Mouse (Mus musculus) forebrain, embryonic 15.5 days (tissue): ENCODE measurements around the gene Prss12. TPM values are rescaled to one million over a fixed set of nuclear protein-coding genes. Genes with fewer than 3 reads are reported as not detected.

Experiments
- polyA plus RNA-seq: library from polyadenylated mRNA; unstranded; fragments of >200 nt; fragmentation: Nextera tagmentation; extraction: Ambion mirVana; gene quantifications from 2 replicates; pipeline ENCODE4 v1.2.1, GENCODE M21; 2015

The Prss12 gene
- polyA plus RNA-seq, 1 experiment from 2014 or later: 5.4 TPM

Other genes starting within 250 kb of the Prss12 start
- gene Synpo2, start 210.8 kb upstream of the Prss12 start, polyA plus RNA-seq: 0.86 and 1.7 TPM in 2 replicates
- 16.0 and 19.3 TPM in 2 replicates for gene Sec24d, start 179.5 kb upstream of the Prss12 start, polyA plus RNA-seq
- 28.3 and 30.3 TPM in 2 replicates for gene Mettl14, start 60.8 kb upstream of the Prss12 start, polyA plus RNA-seq
- gene Ndst3, start 243.9 kb downstream of the Prss12 start, polyA plus RNA-seq: 11.2 and 11.5 TPM in 2 replicates